Mouse (Mus musculus) midbrain, embryonic 13.5 days (tissue): ENCODE data around the gene Pcdh19. TPM values are rescaled to one million over a fixed set of nuclear protein-coding genes. Genes with fewer than 3 reads are reported as not detected.

ENCODE experiments used
- ATAC-seq: fragments of 200-750 bp; cut with Nextera tagmentation; 2 replicates; pipeline ENCODE4 v1.8.0; 2017; ENCODE audit warnings: mild to moderate bottlenecking, moderate TSS enrichment, moderate library complexity
- H3K27ac ChIP-seq: fragments of 300-500 bp; sonication (generic); 2 replicates; pipeline ENCODE4 v1.5.1; 2015; ENCODE audit warnings: inconsistent platforms, mild to moderate bottlenecking, moderate library complexity
- H3K27me3 ChIP-seq: fragments of 300-500 bp; sonication (generic); 2 replicates; pipeline ENCODE4 v1.6.1; 2015; ENCODE audit warnings: mild to moderate bottlenecking, inconsistent platforms
- H3K36me3 ChIP-seq: fragments of 300-500 bp; sonication (generic); 2 replicates; pipeline ENCODE4 v1.6.1; 2015; ENCODE audit warnings: mild to moderate bottlenecking, inconsistent platforms
- H3K4me1 ChIP-seq: fragments of 300-500 bp; sonication (generic); replicated peaks from 2 replicates; pipeline ENCODE4 v1.6.1; 2015; ENCODE audit warnings: inconsistent platforms
- H3K4me2 ChIP-seq: fragments of 300-500 bp; sonication (generic); replicated peaks from 2 replicates; pipeline ENCODE4 v1.6.1; 2015; ENCODE audit warnings: moderate library complexity, mild to moderate bottlenecking, inconsistent platforms
- H3K4me3 ChIP-seq: fragments of 300-500 bp; sonication (generic); replicated peaks from 2 replicates; pipeline ENCODE4 v1.5.1; 2015; ENCODE audit warnings: mild to moderate bottlenecking, inconsistent platforms
- H3K9ac ChIP-seq: fragments of 300-500 bp; sonication (generic); replicated peaks from 2 replicates; pipeline ENCODE4 v1.6.1; 2015; ENCODE audit warnings: mild to moderate bottlenecking, inconsistent platforms
- H3K9me3 ChIP-seq: fragments of 300-500 bp; sonication (generic); 2 replicates; pipeline ENCODE4 v1.6.1; 2016; ENCODE audit warnings: mild to moderate bottlenecking, inconsistent platforms
- WGBS: fragments of 180-500 bp; shearing (Covaris S2); methylation state at CpG from one replicate; pipeline ENCODE4 v1.1.7; 2015; 5-methylcytosine and 5-hydroxymethylcytosine counted together
- polyA plus RNA-seq: library from polyadenylated mRNA; unstranded; fragments of >200 nt; fragmentation: Nextera tagmentation; extraction: Ambion mirVana; gene quantifications from 2 replicates; pipeline ENCODE4 v1.2.1, GENCODE M21; 2015

Pcdh19 gene
- polyA plus RNA-seq, 1 experiment from 2014 or later: 14.4 TPM

GRCm38 (mm10) chrX:133689576-133690250 lies 926 bp upstream of the Pcdh19 start:
- H3K4me3 ChIP-seq: peak overlapping the region; percentile 58
- H3K9ac ChIP-seq: peak overlapping the region; percentile 72
- no peaks in the 10 kb centered on the region for H3K9me3 ChIP-seq
- peak overlapping the region; percentile 72 for H3K27ac ChIP-seq
- peaks cover 3% of the 10 kb centered on the region; the same call in 1 of the 2 replicates for H3K4me1 ChIP-seq
- H3K27me3 ChIP-seq: 0 out of 2 replicates have a peak, but pooled peaks cover 3% of the 10 kb centered on the region
- no peaks in the 10 kb centered on the region for H3K36me3 ChIP-seq
- ATAC-seq: no peak
- 18% methylated on average over 35 of the region's 35 CpGs for WGBS
- H3K4me2 ChIP-seq: peak overlapping the region; percentile 77

GRCm38 (mm10) chrX:133688156-133688555 lies 631 bp downstream of the Pcdh19 start:
- Histone ChIP-seq H3K4me2 (peak overlapping the region; percentile 77), H3K36me3 (no peaks in the 10 kb centered on the region), H3K27me3 (0 out of 2 replicates have a peak, but pooled peaks cover 3% of the 10 kb centered on the region), H3K4me3 (peak overlapping the region; percentile 58), H3K4me1 (peaks cover 5% of the 10 kb centered on the region; the same call in 1 of the 2 replicates), H3K27ac (peak overlapping the region; percentile 81), H3K9ac (peak overlapping the region; percentile 69), H3K9me3 (no peaks in the 10 kb centered on the region)
- no peak for ATAC-seq
- 23% methylated on average over 24 of the region's 31 CpGs for WGBS

GRCm38 (mm10) chrX:133687666-133688151 lies 1.1 kb downstream of the Pcdh19 start:
- H3K9ac ChIP-seq: peak overlapping the region; percentile 69
- WGBS: 28% methylated on average over 36 of the region's 37 CpGs
- peaks cover 10% of the 10 kb centered on the region for H3K4me1 ChIP-seq
- peak overlapping the region; percentile 77 for H3K4me2 ChIP-seq
- no peaks in the 10 kb centered on the region for H3K36me3 ChIP-seq
- H3K9me3 ChIP-seq: no peaks in the 10 kb centered on the region
- H3K4me3 ChIP-seq: peak overlapping the region; percentile 58
- H3K27me3 ChIP-seq: 0 out of 2 replicates have a peak, but pooled peaks cover 3% of the 10 kb centered on the region
- H3K27ac ChIP-seq: peak overlapping the region; percentile 81
- ATAC-seq: peak; percentile 15

- H3K27me3 ChIP-seq: 0 out of 2 replicates have a peak, but pooled peaks cover 3% of the 10 kb centered on the region
- peak overlapping the region; percentile 58 for H3K4me3 ChIP-seq
- no peak overlapping the region for H3K27ac ChIP-seq
- 28% methylated on average over 55 of the region's 55 CpGs for WGBS
- peak overlapping the region; percentile 77 for H3K4me2 ChIP-seq
- peak overlapping the region; percentile 69 for H3K9ac ChIP-seq
- H3K9me3 ChIP-seq: no peaks in the 10 kb centered on the region
- ATAC-seq: no peak
- peaks cover 13% of the 10 kb centered on the region for H3K4me1 ChIP-seq
- H3K36me3 ChIP-seq: no peaks in the 10 kb centered on the region
Observed at GRCm38 (mm10) chrX:133686533-133687311, 2.1 kb downstream of the Pcdh19 start.

- H3K4me3 ChIP-seq: peak overlapping the region; percentile 58
- H3K4me2 ChIP-seq: peak overlapping the region; percentile 77
- 38% methylated on average over 12 of the region's 12 CpGs for WGBS
- H3K9ac ChIP-seq: peak overlapping the region; percentile 69; the same call in 1 of the 2 replicates
- H3K27me3 ChIP-seq: 0 out of 2 replicates have a peak, but pooled peaks cover 6% of the 10 kb centered on the region
- peaks cover 13% of the 10 kb centered on the region for H3K4me1 ChIP-seq
- ATAC-seq: no peak
- H3K27ac ChIP-seq: no peak overlapping the region
- no peaks in the 10 kb centered on the region for H3K9me3 ChIP-seq
- no peaks in the 10 kb centered on the region for H3K36me3 ChIP-seq
Observed at GRCm38 (mm10) chrX:133685572-133685971, 3.2 kb downstream of the Pcdh19 start.

- 39% methylated on average over 3 of the region's 3 CpGs for WGBS
- H3K36me3 ChIP-seq: no peaks in the 10 kb centered on the region
- no peak for ATAC-seq
- peaks cover 13% of the 10 kb centered on the region for H3K4me1 ChIP-seq
- no peak overlapping the region for H3K9ac ChIP-seq
- no peak overlapping the region for H3K27ac ChIP-seq
- H3K4me2 ChIP-seq: peak overlapping the region; percentile 77
- H3K27me3 ChIP-seq: 0 out of 2 replicates have a peak, but pooled peaks cover 6% of the 10 kb centered on the region
- H3K4me3 ChIP-seq: peak overlapping the region; percentile 58
- no peaks in the 10 kb centered on the region for H3K9me3 ChIP-seq
Observed at GRCm38 (mm10) chrX:133683961-133684360, 4.8 kb downstream of the Pcdh19 start.

GRCm38 (mm10) chrX:133675121-133675520 lies 13.7 kb downstream of the Pcdh19 start:
- H3K4me2 ChIP-seq: no peak overlapping the region
- H3K4me3 ChIP-seq: no peak overlapping the region
- no peaks in the 10 kb centered on the region for H3K36me3 ChIP-seq
- no peaks in the 10 kb centered on the region for H3K9me3 ChIP-seq
- no peaks in the 10 kb centered on the region for H3K4me1 ChIP-seq
- H3K9ac ChIP-seq: no peak overlapping the region
- H3K27me3 ChIP-seq: 0 out of 2 replicates have a peak, but pooled peaks cover 2% of the 10 kb centered on the region
- no peak for ATAC-seq
- 16% methylated on average over 2 of the region's 2 CpGs for WGBS
- no peak overlapping the region for H3K27ac ChIP-seq

GRCm38 (mm10) chrX:133673796-133674195 lies 15.0 kb downstream of the Pcdh19 start:
- Histone ChIP-seq H3K4me2 (no peak overlapping the region), H3K9me3 (no peaks in the 10 kb centered on the region), H3K4me1 (no peaks in the 10 kb centered on the region), H3K9ac (no peak overlapping the region), H3K4me3 (no peak overlapping the region), H3K36me3 (no peaks in the 10 kb centered on the region), H3K27ac (no peak overlapping the region), H3K27me3 (0 out of 2 replicates have a peak, but pooled peaks cover 2% of the 10 kb centered on the region)
- no peak for ATAC-seq
- WGBS: 39% methylated on average over 3 of the region's 3 CpGs

GRCm38 (mm10) chrX:133660111-133660510 lies 28.7 kb downstream of the Pcdh19 start:
- Histone ChIP-seq H3K36me3 (no peaks in the 10 kb centered on the region), H3K4me3 (no peak overlapping the region), H3K9ac (no peak overlapping the region), H3K4me1 (peaks cover 6% of the 10 kb centered on the region; the same call in 1 of the 2 replicates), H3K27me3 (peaks cover 11% of the 10 kb centered on the region; the same call in 1 of the 2 replicates), H3K9me3 (no peaks in the 10 kb centered on the region), H3K4me2 (no peak overlapping the region), H3K27ac (no peak overlapping the region)
- 65% methylated on average over 5 of the region's 5 CpGs for WGBS
- ATAC-seq: no peak

GRCm38 (mm10) chrX:133657308-133658302 lies 31.2 kb downstream of the Pcdh19 start:
- H3K4me1 ChIP-seq: peaks cover 6% of the 10 kb centered on the region; the same call in 1 of the 2 replicates
- no peaks in the 10 kb centered on the region for H3K36me3 ChIP-seq
- H3K27ac ChIP-seq: peak overlapping the region; percentile 15; the same call in 1 of the 2 replicates
- WGBS: 24% methylated on average over 9 of the region's 9 CpGs
- no peaks in the 10 kb centered on the region for H3K9me3 ChIP-seq
- H3K4me3 ChIP-seq: 0 out of 2 replicates have a peak overlapping the region, but pooled peaks have one; percentile 4
- peak overlapping the region; percentile 14; the same call in 1 of the 2 replicates for H3K9ac ChIP-seq
- H3K27me3 ChIP-seq: peaks cover 11% of the 10 kb centered on the region; the same call in 1 of the 2 replicates
- peak; percentile 70 for ATAC-seq
- peak overlapping the region; percentile 37 for H3K4me2 ChIP-seq
